Comparison of ENCODE assay signal across 11 mouse cellular contexts in the genomic region with DNA sequence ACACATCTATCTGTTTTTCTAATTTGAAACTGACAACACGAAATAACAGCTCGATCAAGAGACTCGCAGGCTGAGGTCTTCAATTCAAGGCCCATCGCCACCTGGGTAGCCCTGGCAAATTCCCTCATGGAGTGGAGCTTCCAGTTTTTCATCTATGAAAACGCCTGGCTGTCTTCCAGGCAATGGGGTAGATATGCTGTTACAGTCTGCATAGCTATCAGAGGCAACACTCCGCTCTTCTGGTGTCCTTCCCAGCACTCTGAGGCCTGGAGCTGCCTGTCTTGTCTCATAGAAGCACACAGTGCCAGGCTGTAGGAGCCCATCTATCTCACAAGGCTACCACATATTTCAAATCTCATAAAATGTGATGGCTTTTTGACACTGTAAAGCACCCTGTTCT.
DNase-seq lines count a peak whose midpoint lies in the region; ATAC-seq and TF ChIP-seq lines count a peak whose summit lies in the region.
"Had no signal": no experiment of that assay in that cellular context is flagged by ENCODE, and none has a peak within 500 bp of the region (broad histone marks: within the 10 kb centered on the region; RNA-seq: fewer than 3 reads in every experiment).

No protein-coding gene starts in this region.

- peaks cover 40% of the 10 kb centered on the region for H3K4me1 ChIP-seq in hindbrain, embryonic 13.5 days (replicated peaks)
- H3K4me1 ChIP-seq in hindbrain, embryonic 10.5 days (replicated peaks) = peaks cover 50% of the 10 kb centered on the region
- H3K4me1 ChIP-seq in olfactory bulb, adult 2 months (ENCODE audit: control insufficient read depth, insufficient read depth, low read length) = peaks cover 25% of the 10 kb centered on the region

- H3K4me3 ChIP-seq in hindbrain, embryonic 13.5 days = no peak overlapping the region
- no peak overlapping the region for H3K4me3 ChIP-seq in hindbrain, embryonic 10.5 days
- no peak overlapping the region for H3K4me3 ChIP-seq in olfactory bulb, adult 2 months (ENCODE audit: insufficient read depth, low read depth, low read length)
- H3K4me3 ChIP-seq: midbrain, embryonic 12.5 days had no signal

- TF ChIP-seq CTCF in olfactory bulb, adult 2 months (IDR thresholded peaks at IDR 0.05; ENCODE audit: insufficient read depth, low read depth, low read length) = no peak

- no peak overlapping the region for H3K4me2 ChIP-seq in hindbrain, embryonic 13.5 days
- H3K4me2 ChIP-seq: midbrain, embryonic 12.5 days had no signal

- DNase-seq in adrenal gland, postnatal 10 days = peak; percentile 13
- no peak for DNase-seq in adrenal gland, adult 8-10 months
- DNase-seq in hindbrain, embryonic 10.5 days (ENCODE audit: low spot score) = no peak
- peak; percentile 29 for DNase-seq in right cerebral cortex, postnatal 4 days
- DNase-seq in right cerebral cortex, postnatal 14 days = no peak
- no peak for DNase-seq in left cerebral cortex, postnatal 10 days (ENCODE audit: extremely low spot score in 1 of 2, low spot score in 2 of 2)
- DNase-seq: kidney, postnatal 10 days; lung, adult 2 months had no signal

- peak overlapping the region; percentile 46; the same call in 1 of the 2 replicates for H3K27ac ChIP-seq in hindbrain, embryonic 13.5 days
- H3K27ac ChIP-seq in hindbrain, embryonic 10.5 days = no peak overlapping the region
- peak overlapping the region; percentile 87 for H3K27ac ChIP-seq in olfactory bulb, adult 2 months (ENCODE audit: insufficient read depth, low read depth, low read length)

- intact Hi-C loops in left cerebral cortex, postnatal 10 days (cut with DNase I) = no loop called here

- TF ChIP-seq POLR2A in olfactory bulb, adult 2 months (IDR thresholded peaks at IDR 0.05; ENCODE audit: insufficient read depth, low read depth, low read length) = no peak

- H3K36me3 ChIP-seq in hindbrain, embryonic 13.5 days = no peaks in the 10 kb centered on the region
- no peaks in the 10 kb centered on the region for H3K36me3 ChIP-seq in hindbrain, embryonic 10.5 days
- H3K36me3 ChIP-seq: midbrain, embryonic 12.5 days had no signal

- WGBS in hindbrain, embryonic 13.5 days = 67% methylated on average over 6 of the region's 6 CpGs
- WGBS in hindbrain, embryonic 10.5 days = 75% methylated on average over 6 of the region's 6 CpGs
- 43% methylated on average over 6 of the region's 6 CpGs for WGBS in olfactory bulb, adult 2 months

- no peak overlapping the region for H3K9ac ChIP-seq in hindbrain, embryonic 13.5 days
- H3K9ac ChIP-seq: midbrain, embryonic 12.5 days had no signal

- H3K27me3 ChIP-seq in hindbrain, embryonic 13.5 days = no peaks in the 10 kb centered on the region
- H3K27me3 ChIP-seq in hindbrain, embryonic 10.5 days (ENCODE audit: insufficient read depth, poor library complexity, severe bottlenecking) = no peaks in the 10 kb centered on the region
- H3K27me3 ChIP-seq: midbrain, embryonic 12.5 days had no signal

- ATAC-seq in hindbrain, embryonic 13.5 days (ENCODE audit: low FRiP score) = no peak

- no peaks in the 10 kb centered on the region for H3K9me3 ChIP-seq in hindbrain, embryonic 13.5 days
- no peaks in the 10 kb centered on the region for H3K9me3 ChIP-seq in hindbrain, embryonic 10.5 days
- H3K9me3 ChIP-seq: midbrain, embryonic 12.5 days had no signal

Comparison
In these comparisons a context has a peak if more than half of its experiments do, and no peak if none do; other contexts are left out.
1. DNase-seq: peak in adrenal gland, postnatal 10 days (single experiment) and right cerebral cortex, postnatal 4 days (single experiment); none in adrenal gland, adult 8-10 months (single experiment), hindbrain, embryonic 10.5 days (single experiment), right cerebral cortex, postnatal 14 days (single experiment) and left cerebral cortex, postnatal 10 days (0 of 2).